Mouse (Mus musculus) intestine, embryonic 14.5 days (tissue): ENCODE data around the gene Srp68. TPM values are rescaled to one million over a fixed set of nuclear protein-coding genes. Genes with fewer than 3 reads are reported as not detected.
"Not testable (repeated sequence)": the region's sequence is repeated elsewhere in the genome, so short reads cannot be mapped to it uniquely, and the experiment has no call there.

Experiments used
- ATAC-seq: fragments of 200-750 bp; cut with Nextera tagmentation; replicated peaks from 2 replicates; pipeline ENCODE4 v1.8.0; 2017; ENCODE audit warnings: low read depth, moderate number of reproducible peaks, moderate TSS enrichment, moderate library complexity; ENCODE audit not compliant: low FRiP score, low TSS enrichment
- DNase-seq: peaks from one replicate; pipeline ENCODE4 v3.0.0-alpha.2; 2018; ENCODE audit warnings: low spot score
- H3K27ac ChIP-seq: fragments of 300-500 bp; sonication (generic); 2 replicates; pipeline ENCODE4 v1.5.1; 2014; ENCODE audit warnings: low read depth, mild to moderate bottlenecking, control low read depth
- H3K27me3 ChIP-seq: fragments of 300-500 bp; sonication (generic); replicated peaks from 2 replicates; pipeline ENCODE4 v1.6.1; 2014; ENCODE audit warnings: low read length, control low read depth; ENCODE audit not compliant: control insufficient read depth, insufficient read depth
- H3K36me3 ChIP-seq: fragments of 300-500 bp; sonication (generic); 2 replicates; pipeline ENCODE4 v1.6.1; 2014; ENCODE audit warnings: low read length, control low read depth; ENCODE audit not compliant: control insufficient read depth, insufficient read depth
- H3K4me1 ChIP-seq: fragments of 300-500 bp; sonication (generic); replicated peaks from 2 replicates; pipeline ENCODE4 v1.6.1; 2014; ENCODE audit warnings: low read length, control low read depth, mixed read lengths; ENCODE audit not compliant: control insufficient read depth, insufficient read depth
- H3K4me2 ChIP-seq: fragments of 300-500 bp; sonication (generic); 2 replicates; pipeline ENCODE4 v1.6.1; 2014; ENCODE audit warnings: low read length
- H3K4me3 ChIP-seq: fragments of 300-500 bp; sonication (generic); 2 replicates; pipeline ENCODE4 v1.5.1; 2014; ENCODE audit warnings: low read depth, low read length, control low read depth, mixed read lengths
- H3K9ac ChIP-seq: fragments of 300-500 bp; sonication (generic); 2 replicates; pipeline ENCODE4 v1.6.1; 2014; ENCODE audit warnings: mild to moderate bottlenecking, low read length
- H3K9me3 ChIP-seq: fragments of 300-500 bp; sonication (generic); 2 replicates; pipeline ENCODE4 v1.6.1; 2016; ENCODE audit warnings: low read length, control low read depth; ENCODE audit not compliant: control insufficient read depth
- WGBS: fragments of 180-500 bp; shearing (Covaris S2); extraction: QIAGEN DNeasy Blood & Tissue Kit; methylation state at CpG from one replicate; pipeline ENCODE4 v1.1.7; 2014; 5-methylcytosine and 5-hydroxymethylcytosine counted together
- polyA plus RNA-seq: library from polyadenylated mRNA; unstranded; fragments of >200 nt; fragmentation: Nextera tagmentation; extraction: Ambion mirVana; gene quantifications from 2 replicates; pipeline ENCODE4 v1.2.1, GENCODE M21; 2014

The Srp68 gene
- polyA plus RNA-seq, 1 experiment from 2014 or later: 83.2 TPM

DNA sequence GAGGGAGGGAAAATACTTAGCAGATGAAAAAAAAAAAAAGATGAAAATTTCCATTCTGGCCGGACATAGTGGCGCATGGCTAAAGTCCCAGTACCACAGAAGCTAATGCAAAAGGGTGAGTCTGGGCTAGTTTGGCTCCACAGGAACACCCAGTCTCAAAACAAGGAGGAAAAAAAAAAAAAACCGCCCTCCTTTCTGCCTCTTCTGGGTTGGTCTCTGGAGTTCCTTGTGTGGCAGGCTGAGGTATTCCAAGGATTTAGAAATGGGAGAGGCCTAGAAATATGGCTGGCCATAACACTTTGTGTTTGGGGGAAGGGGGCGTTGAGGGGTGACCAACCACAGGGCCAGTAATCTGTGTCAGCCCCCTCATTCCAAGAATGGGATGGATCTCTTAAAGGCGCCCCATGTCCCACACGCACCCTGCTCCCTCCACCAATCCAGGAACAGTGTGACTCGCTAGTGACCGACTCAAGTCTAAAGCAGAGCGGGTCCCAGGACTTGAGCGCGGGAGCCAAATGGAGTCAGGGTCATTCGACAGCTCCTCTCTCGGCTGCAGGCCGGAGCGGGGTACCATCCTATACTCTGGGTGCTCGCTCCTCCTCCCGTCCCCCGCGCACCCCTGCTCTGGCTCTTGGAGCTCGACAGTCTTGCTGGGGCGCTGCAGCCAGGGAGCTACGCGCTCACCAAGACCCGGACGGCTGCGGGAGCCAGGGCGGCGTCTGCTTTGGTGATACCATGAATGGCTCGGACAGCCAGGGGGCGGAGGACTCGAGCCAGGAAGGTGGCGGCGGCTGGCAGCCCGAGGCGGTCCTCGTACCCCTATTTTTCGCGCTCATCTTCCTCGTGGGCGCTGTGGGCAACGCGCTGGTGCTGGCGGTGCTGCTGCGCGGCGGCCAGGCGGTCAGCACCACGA is 7.0 kb upstream of the Srp68 start, which contains the start of gene Galr2:
Gene Galr2, plus strand, starts transcription at position 189 of the 913 bp plus-strand sequence.
- Histone ChIP-seq H3K9me3 (no peaks in the 10 kb centered on the region), H3K36me3 (no peaks in the 10 kb centered on the region), H3K27ac (no peak within 1 kb of the TSS), H3K4me2 (peak within 1 kb of the TSS; percentile 51), H3K4me3 (peak within 1 kb of the TSS; percentile 28), H3K9ac (0 out of 2 replicates have a peak within 1 kb of the TSS, but pooled peaks have one; percentile 13), H3K27me3 (peaks cover 59% of the 10 kb centered on the region), H3K4me1 (peaks cover 11% of the 10 kb centered on the region)
- 7% methylated on average over 48 of the region's 48 CpGs for WGBS
- DNase-seq: peak; percentile 64
- ATAC-seq: no peak

DNA sequence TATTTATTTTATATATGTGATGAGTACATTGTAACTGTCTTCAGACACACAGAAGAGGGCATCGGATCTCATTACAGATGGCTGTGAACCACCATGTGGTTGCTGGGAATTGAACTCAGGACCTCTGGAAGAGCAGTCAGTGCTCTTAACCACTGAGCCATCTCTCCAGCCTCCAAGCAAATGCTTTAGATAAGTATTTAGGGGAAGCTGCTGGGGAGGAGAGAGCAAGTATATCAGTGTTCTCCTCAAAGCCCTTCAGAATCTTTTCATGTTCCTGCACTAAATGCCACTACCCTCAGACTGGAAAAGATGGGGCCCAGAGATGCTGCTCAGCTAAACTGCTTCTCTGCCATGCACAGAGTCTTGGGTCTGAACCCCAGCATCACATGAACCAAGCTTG is 3.2 kb upstream of the Srp68 start:
- not testable (repeated sequence) for DNase-seq, H3K27ac ChIP-seq, H3K36me3 ChIP-seq, H3K4me2 ChIP-seq, H3K9me3 ChIP-seq, H3K4me3 ChIP-seq, H3K9ac ChIP-seq, ATAC-seq
- Histone ChIP-seq H3K4me1 (peaks cover 22% of the 10 kb centered on the region), H3K27me3 (peaks cover 26% of the 10 kb centered on the region)
- WGBS: 86% methylated on average over 1 of the region's 1 CpGs

DNA sequence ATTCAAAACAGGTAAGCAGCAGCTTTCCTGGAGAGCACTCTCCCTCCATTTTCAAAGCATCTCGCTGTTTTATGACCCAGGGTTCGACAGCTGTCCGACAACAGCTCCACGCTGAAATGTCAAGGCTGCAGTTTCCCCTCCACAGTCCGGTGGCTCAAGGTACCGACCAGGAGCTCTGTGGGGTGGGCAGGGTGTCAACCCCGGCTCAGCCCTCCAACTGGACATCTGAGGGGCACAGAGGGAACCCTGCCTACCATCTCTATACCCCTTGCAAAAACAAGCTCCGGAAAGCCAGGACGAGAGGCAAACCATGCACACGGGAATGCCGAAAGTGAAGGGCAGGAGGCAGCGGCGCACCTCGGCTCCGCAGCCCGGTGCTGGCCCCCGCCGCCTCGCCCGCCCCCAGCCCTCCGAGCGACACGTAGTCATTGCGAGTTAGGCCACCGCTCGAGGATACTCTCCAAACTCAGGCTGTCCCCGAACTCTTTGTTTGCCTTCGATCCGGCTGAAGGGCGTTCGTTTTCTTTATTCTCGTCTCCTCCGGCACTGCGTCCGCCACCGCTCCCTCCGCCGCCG is 460 bp downstream of the Srp68 start:
- no peaks in the 10 kb centered on the region for H3K27me3 ChIP-seq
- peak overlapping the region; percentile 92 for H3K9ac ChIP-seq
- H3K4me1 ChIP-seq: peaks cover 17% of the 10 kb centered on the region
- peak overlapping the region; percentile 80 for H3K27ac ChIP-seq
- 1% methylated on average over 31 of the region's 39 CpGs for WGBS
- ATAC-seq (peak; percentile 50; the same call in 1 of the 2 replicates), DNase-seq (no peak)
- H3K9me3 ChIP-seq: no peaks in the 10 kb centered on the region
- peak overlapping the region; percentile 99 for H3K4me3 ChIP-seq
- peaks cover 32% of the 10 kb centered on the region for H3K36me3 ChIP-seq
- H3K4me2 ChIP-seq: peak overlapping the region; percentile 86

DNA sequence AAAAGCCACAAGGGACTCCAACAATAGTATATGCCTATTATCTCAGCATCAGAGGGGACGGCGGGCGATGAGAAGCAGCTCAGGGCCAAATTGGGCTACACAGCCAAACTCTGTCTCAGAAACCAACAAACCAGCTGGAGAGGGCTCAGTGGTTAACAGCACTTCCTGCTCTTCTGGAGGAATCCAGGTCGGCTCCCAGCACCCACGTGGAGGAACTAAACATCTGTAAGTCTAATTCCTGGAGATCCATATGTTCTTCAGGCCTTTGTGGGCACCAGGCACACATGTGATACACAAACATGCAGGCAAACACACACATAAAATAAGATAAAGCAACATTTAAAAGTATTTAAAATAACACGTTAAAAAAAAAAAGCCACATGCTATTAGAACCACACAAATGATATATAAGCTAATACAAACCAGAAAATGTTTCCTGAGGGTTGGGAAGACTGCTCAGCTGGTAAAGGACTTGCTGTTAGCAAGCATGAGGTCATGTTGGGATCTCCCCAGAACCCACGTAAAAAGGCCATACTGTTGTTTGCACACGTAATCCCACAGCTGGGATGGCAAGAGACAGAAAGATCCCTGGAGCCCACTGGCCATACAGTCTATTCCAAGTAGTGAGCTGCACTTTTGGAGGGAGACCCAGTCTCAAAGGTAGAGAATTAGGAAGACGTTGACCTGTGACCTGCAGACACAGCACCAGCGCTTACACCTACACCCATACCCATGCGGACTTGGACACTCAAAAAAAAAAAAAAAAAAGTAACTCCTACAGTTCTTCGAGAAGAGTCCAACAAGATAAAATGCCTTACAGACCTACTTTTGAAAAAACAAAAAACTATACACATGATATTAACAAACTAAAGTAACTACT is 1.2 kb downstream of the Srp68 start:
- Histone ChIP-seq H3K4me3 (peak overlapping the region; percentile 99), H3K4me2 (peak overlapping the region; percentile 86), H3K9ac (peak overlapping the region; percentile 92), H3K27me3 (no peaks in the 10 kb centered on the region), H3K36me3 (peaks cover 39% of the 10 kb centered on the region), H3K27ac (no peak overlapping the region), H3K4me1 (peaks cover 17% of the 10 kb centered on the region), H3K9me3 (no peaks in the 10 kb centered on the region)
- WGBS: 44% methylated on average over 12 of the region's 12 CpGs
- no peak for DNase-seq
- ATAC-seq: no peak

DNA sequence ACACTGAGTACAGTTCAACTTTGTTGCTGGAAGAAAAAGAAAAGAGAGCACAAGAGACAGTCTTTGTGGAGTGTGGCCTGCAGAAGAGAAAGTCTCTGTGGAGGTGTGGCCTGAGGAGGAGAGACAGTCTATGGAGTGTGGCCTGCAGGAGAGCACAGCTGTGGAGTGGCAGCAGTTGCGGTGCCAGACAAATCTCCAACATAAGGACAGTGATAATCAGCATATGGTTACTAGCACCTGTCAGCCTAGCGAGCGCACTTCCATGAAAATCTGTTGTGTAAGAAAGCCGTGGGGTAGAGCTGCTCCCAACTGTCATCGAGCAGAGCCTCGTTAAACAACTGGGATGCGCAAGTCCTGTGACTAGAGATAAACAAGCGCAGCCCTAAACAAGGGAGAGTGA is 4.5 kb downstream of the Srp68 start:
- Histone ChIP-seq H3K4me3 (no peak overlapping the region), H3K36me3 (peaks cover 71% of the 10 kb centered on the region), H3K27me3 (no peaks in the 10 kb centered on the region), H3K9me3 (no peaks in the 10 kb centered on the region), H3K4me2 (no peak overlapping the region), H3K4me1 (peaks cover 15% of the 10 kb centered on the region), H3K9ac (no peak overlapping the region), H3K27ac (no peak overlapping the region)
- DNase-seq (no peak), ATAC-seq (no peak)
- WGBS: 91% methylated on average over 8 of the region's 8 CpGs

DNA sequence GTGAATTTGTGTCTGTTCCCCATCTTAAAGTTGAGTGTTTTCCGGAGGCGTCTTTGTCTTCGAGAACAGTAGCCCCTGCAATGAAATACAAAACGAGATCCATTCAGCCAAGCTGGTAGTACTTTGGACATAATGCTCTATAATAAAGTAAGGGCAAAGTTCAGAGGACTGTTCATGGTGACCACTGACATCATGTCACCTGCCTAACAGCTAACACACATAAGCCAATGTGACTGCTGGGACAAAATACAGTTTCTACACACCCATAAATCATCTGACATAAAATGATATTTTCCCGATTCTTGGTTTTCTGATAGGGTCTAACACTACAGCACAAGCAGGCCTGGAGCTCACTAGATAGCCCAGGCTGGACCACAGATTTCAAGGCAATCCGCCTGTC is 5.7 kb downstream of the Srp68 start:
- no peak for ATAC-seq
- Histone ChIP-seq H3K9ac (no peak overlapping the region), H3K27me3 (no peaks in the 10 kb centered on the region), H3K27ac (no peak overlapping the region), H3K9me3 (no peaks in the 10 kb centered on the region), H3K4me2 (no peak overlapping the region), H3K4me3 (no peak overlapping the region), H3K4me1 (peaks cover 13% of the 10 kb centered on the region), H3K36me3 (peaks cover 83% of the 10 kb centered on the region)
- DNase-seq: no peak
- WGBS: 91% methylated on average over 6 of the region's 6 CpGs

DNA sequence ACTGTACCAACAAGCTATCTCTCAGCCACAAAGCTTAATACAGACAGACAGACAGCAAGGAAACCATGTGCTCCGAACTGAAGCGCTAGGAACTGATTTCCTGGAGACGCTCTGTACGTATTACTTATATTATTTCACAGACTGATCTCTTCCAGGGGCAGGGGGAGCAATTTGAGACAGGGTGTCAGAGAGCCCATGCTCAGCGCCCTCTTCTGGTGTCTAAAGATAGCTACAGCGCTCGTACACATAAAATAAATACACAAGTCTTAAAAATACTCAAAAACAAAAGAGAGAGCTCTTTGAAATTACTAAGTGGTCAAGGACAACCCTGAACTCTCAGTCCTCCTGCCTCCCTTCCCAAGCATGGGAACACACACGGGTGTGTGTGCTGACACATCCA is 6.4 kb downstream of the Srp68 start:
- WGBS: 86% methylated on average over 8 of the region's 8 CpGs
- Histone ChIP-seq H3K9ac (no peak overlapping the region), H3K27me3 (no peaks in the 10 kb centered on the region), H3K4me3 (no peak overlapping the region), H3K9me3 (no peaks in the 10 kb centered on the region), H3K4me1 (peaks cover 8% of the 10 kb centered on the region), H3K4me2 (no peak overlapping the region), H3K36me3 (peaks cover 89% of the 10 kb centered on the region), H3K27ac (no peak overlapping the region)
- DNase-seq: no peak
- ATAC-seq: no peak

DNA sequence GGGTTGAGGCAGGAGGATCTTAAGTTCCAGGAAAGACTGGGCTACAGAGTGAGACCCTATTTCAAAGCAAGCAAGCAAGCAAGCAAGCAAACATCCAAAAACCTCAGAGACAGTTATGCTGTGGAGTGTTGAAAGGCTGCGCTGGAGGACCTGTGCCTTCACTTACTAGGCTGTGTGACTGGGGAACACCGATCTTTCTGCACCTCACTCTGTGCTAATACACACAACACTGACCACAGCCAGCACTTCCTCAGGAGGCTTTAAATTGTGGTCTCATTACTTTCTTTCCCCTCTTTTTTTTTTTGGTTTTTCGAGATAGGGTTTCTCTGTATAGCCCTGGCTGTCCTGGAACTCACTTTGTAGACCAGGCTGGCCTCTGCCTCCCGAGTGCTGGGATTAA is 8.2 kb downstream of the Srp68 start:
- Histone ChIP-seq H3K36me3 (peaks cover 99% of the 10 kb centered on the region), H3K4me1 (no peaks in the 10 kb centered on the region), H3K9ac (no peak overlapping the region)

More for the DNA sequence above, 8.2 kb downstream of the Srp68 start:
- H3K27me3 ChIP-seq: no peaks in the 10 kb centered on the region
- H3K27ac ChIP-seq: no peak overlapping the region
- no peak for ATAC-seq
- H3K9me3 ChIP-seq: no peaks in the 10 kb centered on the region
- no peak overlapping the region for H3K4me3 ChIP-seq
- DNase-seq: no peak
- no peak overlapping the region for H3K4me2 ChIP-seq
- 90% methylated on average over 4 of the region's 4 CpGs for whole genome bisulfite sequencing
